Mouse (Mus musculus) brain, embryonic 14.5 days (tissue): ENCODE measurements around the gene Gnb2.

Source experiments
- CTCF ChIP-seq: fragments of 200-500 bp; IDR thresholded peaks from 2 replicates; pipeline ENCODE4 v1.5.1; 2012; ENCODE audit warnings: inconsistent platforms, mild to moderate bottlenecking, moderate library complexity, borderline replicate concordance; ENCODE audit not compliant: insufficient read depth, insufficient read length; ENCODE audit errors: extremely low read depth
- POLR2A ChIP-seq: fragments of 200-500 bp; IDR thresholded peaks from 2 replicates; pipeline ENCODE4 v1.6.1; 2012; ENCODE audit warnings: mild to moderate bottlenecking, inconsistent platforms, borderline replicate concordance; ENCODE audit not compliant: poor library complexity, insufficient read depth, insufficient read length, severe bottlenecking; ENCODE audit errors: extremely low read depth

- TF ChIP-seq CTCF (no peak), POLR2A (no peak)
Observed at GRCm38 (mm10) chr5:137487616-137488015, 45.7 kb downstream of the Gnb2 start.
